Mouse (Mus musculus): Measurements from ENCODE around the gene Per1.

Per1 gene

DNA sequence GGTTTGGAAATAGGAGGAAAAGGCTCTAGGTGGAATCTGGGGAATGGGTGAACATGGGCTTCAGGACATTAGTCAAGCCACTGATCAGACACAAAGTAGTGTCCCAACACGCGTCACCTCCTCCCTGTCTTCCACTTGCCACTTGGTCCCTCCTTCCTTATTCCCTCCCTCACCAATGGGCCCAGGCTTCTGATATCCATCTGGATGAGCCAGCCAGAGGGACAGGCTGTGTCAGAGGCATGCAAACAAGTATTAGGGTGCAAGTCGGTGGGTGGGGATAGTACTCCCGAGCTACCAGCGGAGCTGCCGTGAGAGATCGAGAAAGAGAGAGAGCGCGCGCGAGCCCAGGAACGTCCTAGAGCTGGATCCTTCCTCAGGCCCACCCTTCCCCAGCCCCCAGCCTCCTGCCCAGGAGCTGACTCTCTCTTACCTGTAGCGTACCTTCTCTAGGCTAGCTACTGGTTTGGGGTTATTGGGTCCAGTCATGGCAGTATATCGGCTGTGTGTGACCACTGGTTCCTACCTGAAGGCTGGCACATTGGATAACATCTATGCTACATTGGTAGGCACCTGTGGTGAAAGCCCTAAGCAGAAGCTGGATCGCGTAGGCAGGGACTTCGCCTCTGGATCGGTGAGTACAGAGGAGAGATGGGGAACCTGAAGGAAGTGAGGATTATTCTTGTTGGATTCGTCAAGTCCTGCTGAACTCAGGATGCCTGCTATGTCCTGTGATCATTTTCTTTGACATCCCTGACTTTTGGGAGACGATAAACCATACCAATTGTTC, 31.1 kb downstream of the Per1 start:
- DNase-seq (ENCODE audit: extremely low read depth, insufficient read length, low spot score), result peak; percentile 46

- DNase-seq (ENCODE audit: extremely low read depth, insufficient read length, low spot score), result no peak
These were observed 31.7 kb downstream of the Per1 start for GRCm38 (mm10) chr11:69126706-69127095.

- no peak for DNase-seq (ENCODE audit: extremely low read depth, insufficient read length, low spot score)
These were observed 33.6 kb downstream of the Per1 start for GRCm38 (mm10) chr11:69128426-69129122.

DNA sequence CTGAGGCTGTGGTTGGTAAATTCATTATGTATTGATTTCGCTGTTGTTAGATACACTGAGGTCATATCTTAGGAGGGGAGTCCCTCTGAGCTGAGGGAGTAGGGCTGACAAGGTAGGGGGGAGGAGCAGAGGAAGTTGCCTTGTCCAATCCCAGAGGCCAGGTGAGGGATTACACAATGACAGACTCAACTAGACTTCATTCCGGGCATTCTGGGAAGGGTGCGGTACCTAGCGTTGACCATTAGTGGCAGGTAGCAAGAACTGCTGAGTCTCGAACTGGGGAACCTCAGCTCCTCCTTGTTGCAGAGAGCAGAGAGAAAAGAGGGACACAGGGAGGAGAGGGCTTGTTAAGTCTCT, 38.5 kb downstream of the Per1 start:
- no peak for DNase-seq (ENCODE audit: extremely low read depth, insufficient read length, low spot score)

- no peak for DNase-seq (ENCODE audit: extremely low read depth, insufficient read length, low spot score)
These were observed 39.1 kb downstream of the Per1 start for GRCm38 (mm10) chr11:69133923-69134621.

DNA sequence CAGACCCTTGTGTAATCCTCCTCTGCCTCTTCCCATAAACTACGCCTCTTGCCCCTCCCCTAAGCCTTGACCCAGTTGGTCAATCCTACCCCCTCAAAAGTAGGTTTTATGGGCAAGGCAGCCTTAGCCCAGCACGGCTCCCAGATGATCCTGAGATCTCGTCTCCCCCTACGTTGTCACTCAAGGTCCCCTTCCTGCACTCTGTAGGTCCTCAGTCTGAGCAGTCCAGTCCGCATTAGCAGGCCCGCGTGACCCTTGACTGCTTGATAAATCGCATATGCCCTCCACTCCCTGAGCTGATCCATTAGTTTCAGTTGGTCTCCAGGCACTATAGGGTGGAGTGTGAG, 39.6 kb downstream of the Per1 start:
- DNase-seq (ENCODE audit: extremely low read depth, insufficient read length, low spot score), result no peak

GRCm38 (mm10) chr11:69135361-69135760, 40.3 kb downstream of the Per1 start:
- no peak for DNase-seq (ENCODE audit: extremely low read depth, insufficient read length, low spot score)

GRCm38 (mm10) chr11:69147546-69147945, 52.5 kb downstream of the Per1 start:
- DNase-seq (ENCODE audit: extremely low read depth, insufficient read length, low spot score), result no peak

- DNase-seq (ENCODE audit: extremely low read depth, insufficient read length, low spot score), result no peak
These were observed 53.5 kb downstream of the Per1 start for GRCm38 (mm10) chr11:69148451-69148960.

GRCm38 (mm10) chr11:69149728-69150127, 54.7 kb downstream of the Per1 start:
- DNase-seq (ENCODE audit: extremely low read depth, insufficient read length, low spot score), result no peak

GRCm38 (mm10) chr11:69150444-69150843, 55.4 kb downstream of the Per1 start:
- DNase-seq (ENCODE audit: extremely low read depth, insufficient read length, low spot score), result no peak

GRCm38 (mm10) chr11:69151004-69151403, 56.0 kb downstream of the Per1 start:
- DNase-seq (ENCODE audit: extremely low read depth, insufficient read length, low spot score), result no peak

DNA sequence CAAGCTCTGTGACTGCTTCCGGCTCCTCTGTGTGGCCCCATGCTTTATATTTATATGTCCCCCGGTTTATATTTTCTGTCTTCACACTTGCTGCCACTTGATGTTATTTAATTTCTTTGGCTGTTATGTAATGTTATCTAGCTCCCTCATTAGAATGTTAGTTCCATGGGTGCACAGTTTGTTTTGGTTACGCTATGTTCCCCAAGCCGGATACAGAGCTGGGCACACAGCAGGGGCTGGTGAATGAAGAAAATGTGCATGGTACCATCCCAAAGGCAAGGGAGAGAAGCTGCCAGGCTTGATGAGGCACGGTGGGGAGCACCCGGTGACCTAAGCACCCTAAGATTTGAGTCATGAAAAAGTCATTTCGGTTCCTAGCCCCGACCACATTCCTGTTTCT, 58.8 kb downstream of the Per1 start:
- DNase-seq (ENCODE audit: extremely low read depth, insufficient read length, low spot score), result no peak

GRCm38 (mm10) chr11:69155351-69155750, 60.3 kb downstream of the Per1 start:
- no peak for DNase-seq (ENCODE audit: extremely low read depth, insufficient read length, low spot score)

- no peak for DNase-seq (ENCODE audit: extremely low read depth, insufficient read length, low spot score)
These were observed 61.8 kb downstream of the Per1 start, which contains the start of gene Alox12b for GRCm38 (mm10) chr11:69156800-69157199. Gene Alox12b (plus strand): TSS chr11:69156989.
